Mouse (Mus musculus): Measurements from ENCODE around the gene Ly6g. TPM values are rescaled to one million over a fixed set of nuclear protein-coding genes. Genes with fewer than 3 reads are reported as not detected.
"Not testable (repeated sequence)": the region's sequence is repeated elsewhere in the genome, so short reads cannot be mapped to it uniquely, and the experiment has no call there.

Gene Ly6g
- not detected in 2 replicates for polyA plus RNA-seq (2012; rRNA removed)

DNA sequence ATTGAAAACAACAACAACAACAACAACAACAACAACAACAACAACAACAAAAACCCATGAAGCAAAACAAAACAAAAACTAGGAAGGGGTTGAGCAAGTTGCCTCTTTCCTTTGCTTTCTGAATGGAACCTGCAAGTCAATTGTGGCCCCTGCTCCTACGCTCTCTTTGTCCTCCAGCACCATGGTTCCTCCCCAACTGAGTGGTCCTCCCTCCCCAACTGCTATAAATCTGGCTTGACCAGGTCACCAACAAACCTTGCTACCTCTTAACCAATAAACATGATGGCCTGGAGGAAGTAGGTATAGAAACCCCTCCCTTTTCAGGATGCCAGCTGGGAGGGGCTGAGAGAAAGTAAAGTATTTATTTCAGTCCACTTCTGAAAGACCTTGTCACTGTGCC, at the start of gene Ly6g:
Gene Ly6g (plus strand): TSS at position 301 of the 400 bp plus-strand sequence.
- Histone ChIP-seq H3K4me3 (ENCODE audit: insufficient read depth, low read length) (no peak within 1 kb of the TSS), H3K27ac (ENCODE audit: insufficient read depth, low read length) (no peak within 1 kb of the TSS), H3K4me1 (ENCODE audit: control insufficient read depth, insufficient read depth, low read length) (no peaks in the 10 kb centered on the region)
- TF ChIP-seq CTCF (IDR thresholded peaks at IDR 0.05; ENCODE audit: extremely low read depth, insufficient read depth, low read length): no peak
- TF ChIP-seq POLR2A (IDR thresholded peaks at IDR 0.05; ENCODE audit: extremely low read depth, insufficient read depth, low read length): no peak

DNA sequence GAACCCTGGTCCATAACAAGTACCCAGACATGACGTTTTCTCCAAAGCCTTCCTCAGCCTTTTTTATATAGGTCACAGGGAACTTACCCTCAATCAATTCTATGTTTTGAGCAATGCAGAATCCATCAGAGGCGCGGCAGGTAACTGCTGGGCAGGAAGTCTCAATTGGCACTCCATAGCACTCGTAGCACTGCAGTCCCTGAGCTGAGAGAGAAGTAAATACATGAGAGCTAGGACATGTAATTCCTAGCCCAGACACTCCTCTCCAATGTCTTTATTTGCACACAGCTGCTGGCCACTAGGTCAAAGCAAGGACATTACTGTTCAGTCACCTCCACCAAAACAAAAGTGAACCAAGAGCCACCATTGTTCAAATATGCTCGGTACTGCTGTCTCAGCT, 44.6 kb upstream of the Ly6g start:
- not testable (repeated sequence) for H3K4me3 ChIP-seq (ENCODE audit: insufficient read depth, low read length); H3K27ac ChIP-seq (ENCODE audit: insufficient read depth, low read length); H3K4me1 ChIP-seq (ENCODE audit: control insufficient read depth, insufficient read depth, low read length)

DNA sequence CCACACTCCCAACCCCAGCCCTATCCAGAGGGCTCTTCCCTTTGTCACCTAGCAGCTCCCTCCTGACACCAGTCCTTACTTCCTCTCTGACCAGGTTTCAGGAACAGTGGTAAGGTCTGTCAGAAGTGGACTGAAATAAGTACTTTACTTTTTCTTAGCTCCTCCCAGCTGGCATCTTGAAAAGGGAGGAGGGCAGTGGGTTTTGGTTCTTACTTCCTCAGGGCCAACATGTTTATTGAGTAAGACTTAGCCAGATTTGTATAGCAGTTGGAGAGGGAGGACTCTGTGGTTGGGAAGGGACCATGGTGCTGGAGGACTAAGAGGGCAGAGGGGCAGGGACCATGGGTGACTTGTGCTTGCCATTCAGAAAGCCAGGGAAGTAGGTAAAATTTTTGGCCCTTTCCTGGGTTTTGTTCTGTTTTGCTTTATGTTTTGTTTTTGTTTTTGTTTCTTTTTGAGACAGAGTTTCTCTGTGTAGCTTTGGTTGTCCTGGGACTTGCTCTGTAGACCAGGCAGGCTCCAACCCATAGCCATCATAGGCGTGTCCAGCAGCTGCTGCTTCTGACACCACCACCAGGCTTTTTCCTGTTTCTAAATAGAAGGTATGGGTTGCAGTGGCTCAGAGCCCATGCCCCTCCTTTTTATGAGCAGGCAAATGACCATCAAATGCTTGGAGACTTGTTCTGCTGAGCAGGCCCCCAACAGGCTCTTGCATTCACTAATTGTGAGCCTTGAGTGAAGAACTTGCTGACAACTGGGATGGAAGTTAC, 43.0 kb upstream of the Ly6g start, which contains the start of gene Ly6c2:
Gene Ly6c2 (minus strand): TSS at position 110 of the 770 bp plus-strand sequence.
- H3K27ac ChIP-seq (ENCODE audit: insufficient read depth, low read length); H3K4me3 ChIP-seq (ENCODE audit: insufficient read depth, low read length); H3K4me1 ChIP-seq (ENCODE audit: control insufficient read depth, insufficient read depth, low read length): not testable (repeated sequence)

DNA sequence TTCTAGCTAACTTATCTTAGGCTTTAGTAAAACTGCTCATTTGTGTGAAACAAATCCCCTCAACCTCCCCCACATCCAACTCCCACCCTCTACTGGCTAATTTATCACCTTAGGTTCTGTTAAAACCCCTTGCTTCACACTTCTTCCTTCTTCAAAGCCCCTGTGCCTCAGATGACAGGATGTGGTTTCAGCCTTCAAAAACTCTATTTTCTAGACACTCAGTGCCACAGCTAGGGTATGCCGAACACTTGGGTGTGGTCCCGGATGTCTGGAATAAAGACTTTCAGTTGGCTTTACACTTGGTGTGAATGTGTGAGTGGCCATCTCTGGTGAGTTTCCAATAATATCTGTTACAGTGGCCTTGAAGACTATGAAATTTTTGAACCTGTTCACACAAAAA, 38.5 kb upstream of the Ly6g start:
- Histone ChIP-seq H3K4me3 (ENCODE audit: insufficient read depth, low read length) (no peak overlapping the region), H3K27ac (ENCODE audit: insufficient read depth, low read length) (no peak overlapping the region), H3K4me1 (ENCODE audit: control insufficient read depth, insufficient read depth, low read length) (no peaks in the 10 kb centered on the region)
- TF ChIP-seq POLR2A (IDR thresholded peaks at IDR 0.05; ENCODE audit: extremely low read depth, insufficient read depth, low read length) (no peak), CTCF (IDR thresholded peaks at IDR 0.05; ENCODE audit: extremely low read depth, insufficient read depth, low read length) (no peak)

DNA sequence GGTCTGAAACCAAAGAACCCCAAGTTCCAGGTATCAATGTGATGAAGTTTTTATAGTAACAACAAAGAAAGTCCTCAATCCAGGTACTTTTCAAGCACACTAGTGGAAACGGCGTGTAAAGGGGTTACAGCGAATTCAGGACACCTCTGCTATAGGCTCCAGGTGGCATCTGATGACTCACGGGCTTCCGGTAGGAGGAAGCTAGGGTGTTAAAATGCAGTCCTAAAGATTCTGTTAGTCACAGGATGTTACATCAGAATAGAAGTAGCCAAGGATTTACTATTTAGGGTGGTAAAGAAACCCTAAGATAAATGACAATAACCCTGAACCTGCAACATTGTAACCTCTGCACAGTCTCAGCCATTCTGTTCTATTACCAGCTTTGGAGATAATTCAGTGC, 37.6 kb upstream of the Ly6g start:
- H3K4me1 ChIP-seq (ENCODE audit: control insufficient read depth, insufficient read depth, low read length); H3K4me3 ChIP-seq (ENCODE audit: insufficient read depth, low read length); H3K27ac ChIP-seq (ENCODE audit: insufficient read depth, low read length): not testable (repeated sequence)

DNA sequence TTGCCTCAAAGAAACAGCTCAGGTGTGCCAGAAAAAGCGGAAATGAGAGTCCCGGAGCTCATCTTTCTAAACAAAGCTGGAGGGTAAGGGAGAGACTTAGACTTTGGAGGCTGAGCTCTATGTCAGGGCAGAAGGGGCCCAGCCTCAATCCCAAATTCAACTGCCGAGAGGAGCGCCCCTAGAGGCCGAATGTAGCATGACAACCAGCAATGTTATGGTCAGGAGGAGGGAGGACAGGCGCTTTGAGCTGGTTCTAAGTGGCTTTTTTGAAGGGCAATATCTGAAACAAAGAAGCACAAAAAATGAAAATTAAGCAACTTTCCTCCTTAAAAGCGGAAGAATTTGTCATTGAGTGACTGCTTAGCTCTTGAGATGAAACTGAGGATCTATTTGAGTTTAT, 36.3 kb upstream of the Ly6g start:
- not testable (repeated sequence) for H3K27ac ChIP-seq (ENCODE audit: insufficient read depth, low read length)

DNA sequence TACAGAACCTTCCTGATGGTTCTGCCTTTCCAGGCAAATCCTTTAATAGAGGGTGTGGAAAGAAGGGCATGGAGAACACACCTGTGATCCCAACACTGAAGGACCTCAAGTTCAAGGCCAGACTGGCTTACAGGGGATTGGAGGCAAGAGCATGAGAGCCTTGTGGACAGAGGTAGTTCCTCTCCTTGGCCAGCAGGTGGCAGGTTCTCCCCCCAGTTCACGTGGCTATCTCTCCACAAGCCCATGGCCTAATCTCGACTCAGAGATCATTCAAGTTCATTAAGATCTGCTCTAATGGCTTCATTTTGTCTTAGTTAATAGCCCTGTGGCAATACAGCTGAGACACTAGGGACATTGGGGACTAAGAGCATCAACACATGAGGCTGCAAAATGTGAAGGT, 35.0 kb upstream of the Ly6g start:
- Histone ChIP-seq H3K4me3 (ENCODE audit: insufficient read depth, low read length) (no peak overlapping the region), H3K4me1 (ENCODE audit: control insufficient read depth, insufficient read depth, low read length) (no peaks in the 10 kb centered on the region), H3K27ac (ENCODE audit: insufficient read depth, low read length) (no peak overlapping the region)
- TF ChIP-seq CTCF (IDR thresholded peaks at IDR 0.05; ENCODE audit: extremely low read depth, insufficient read depth, low read length) (peak; percentile 43), POLR2A (IDR thresholded peaks at IDR 0.05; ENCODE audit: extremely low read depth, insufficient read depth, low read length) (no peak)

More for the DNA sequence above, 36.3 kb upstream of the Ly6g start:
- peak; percentile 29 for TF ChIP-seq CTCF (IDR thresholded peaks at IDR 0.05; ENCODE audit: extremely low read depth, insufficient read depth, low read length)
- not testable (repeated sequence) for H3K4me3 ChIP-seq (ENCODE audit: insufficient read depth, low read length); H3K4me1 ChIP-seq (ENCODE audit: control insufficient read depth, insufficient read depth, low read length)

DNA sequence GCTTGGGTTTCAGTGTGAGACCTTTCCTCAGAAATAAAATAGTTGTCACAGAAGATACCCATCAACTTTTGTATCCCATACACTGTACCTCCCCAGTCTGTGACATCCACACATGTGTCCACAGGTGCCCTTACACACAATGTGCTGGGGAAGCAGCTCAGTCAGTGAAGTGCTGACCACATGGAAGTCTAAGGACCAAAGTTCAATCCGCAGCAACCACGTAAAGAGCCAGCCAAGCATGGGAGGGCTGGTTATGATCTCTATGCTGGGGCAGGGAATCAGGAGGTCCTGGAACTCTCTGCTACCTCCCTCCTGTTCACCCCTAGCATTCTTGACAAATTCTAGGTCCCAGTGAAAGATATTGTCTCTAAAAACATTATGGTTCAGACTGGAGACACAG, 22.7 kb upstream of the Ly6g start:
- H3K27ac ChIP-seq (ENCODE audit: insufficient read depth, low read length): not testable (repeated sequence)

DNA sequence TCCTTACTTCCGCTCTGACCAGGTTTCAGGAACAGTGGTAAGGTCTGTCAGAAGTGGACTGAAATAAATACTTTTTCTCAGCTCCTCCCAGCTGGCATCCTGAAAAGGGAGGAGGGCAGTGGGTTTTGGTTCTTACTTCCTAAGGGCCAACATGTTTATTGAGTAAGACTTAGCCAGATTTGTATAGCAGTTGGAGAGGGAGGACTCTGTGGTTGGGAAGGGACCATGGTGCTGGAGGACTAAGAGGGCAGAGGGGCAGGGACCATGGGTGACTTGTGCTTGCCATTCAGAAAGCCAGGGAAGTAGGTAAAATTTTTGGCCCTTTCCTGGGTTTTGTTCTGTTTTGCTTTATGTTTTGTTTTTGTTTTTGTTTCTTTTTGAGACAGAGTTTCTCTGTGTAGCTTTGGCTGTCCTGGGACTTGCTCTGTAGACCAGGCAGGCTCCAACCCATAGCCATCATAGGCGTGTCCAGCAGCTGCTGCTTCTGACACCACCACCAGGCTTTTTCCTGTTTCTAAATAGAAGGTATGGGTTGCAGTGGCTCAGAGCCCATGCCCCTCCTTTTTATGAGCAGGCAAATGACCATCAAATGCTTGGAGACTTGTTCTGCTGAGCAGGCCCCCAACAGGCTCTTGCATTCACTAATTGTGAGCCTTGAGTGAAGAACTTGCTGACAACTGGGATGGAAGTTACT, 19.8 kb upstream of the Ly6g start:
- not testable (repeated sequence) for H3K4me3 ChIP-seq (ENCODE audit: insufficient read depth, low read length); H3K27ac ChIP-seq (ENCODE audit: insufficient read depth, low read length); H3K4me1 ChIP-seq (ENCODE audit: control insufficient read depth, insufficient read depth, low read length)

More for the DNA sequence above, 22.7 kb upstream of the Ly6g start:
- H3K4me3 ChIP-seq (ENCODE audit: insufficient read depth, low read length); H3K4me1 ChIP-seq (ENCODE audit: control insufficient read depth, insufficient read depth, low read length): not testable (repeated sequence)

DNA sequence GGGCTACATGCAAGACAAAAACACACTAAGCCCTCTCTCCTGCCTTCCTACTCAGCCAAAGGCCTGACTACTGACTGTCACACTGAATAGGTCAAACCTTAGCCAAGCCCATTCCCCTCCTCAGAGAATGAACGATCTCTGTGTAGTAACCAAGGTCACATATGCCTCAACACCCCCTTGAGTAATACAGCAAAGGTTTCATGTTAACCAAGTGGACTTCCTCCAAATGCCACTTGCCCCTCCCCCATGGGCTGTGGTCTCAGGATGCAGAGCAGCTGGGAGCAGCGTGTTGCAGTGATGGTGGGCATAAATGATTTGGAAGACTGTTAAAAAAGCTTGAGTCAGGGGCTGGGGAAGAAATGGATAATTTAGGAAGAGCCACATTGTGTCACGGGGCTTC, 17.3 kb upstream of the Ly6g start:
- not testable (repeated sequence) for H3K4me1 ChIP-seq (ENCODE audit: control insufficient read depth, insufficient read depth, low read length); H3K27ac ChIP-seq (ENCODE audit: insufficient read depth, low read length); H3K4me3 ChIP-seq (ENCODE audit: insufficient read depth, low read length)

DNA sequence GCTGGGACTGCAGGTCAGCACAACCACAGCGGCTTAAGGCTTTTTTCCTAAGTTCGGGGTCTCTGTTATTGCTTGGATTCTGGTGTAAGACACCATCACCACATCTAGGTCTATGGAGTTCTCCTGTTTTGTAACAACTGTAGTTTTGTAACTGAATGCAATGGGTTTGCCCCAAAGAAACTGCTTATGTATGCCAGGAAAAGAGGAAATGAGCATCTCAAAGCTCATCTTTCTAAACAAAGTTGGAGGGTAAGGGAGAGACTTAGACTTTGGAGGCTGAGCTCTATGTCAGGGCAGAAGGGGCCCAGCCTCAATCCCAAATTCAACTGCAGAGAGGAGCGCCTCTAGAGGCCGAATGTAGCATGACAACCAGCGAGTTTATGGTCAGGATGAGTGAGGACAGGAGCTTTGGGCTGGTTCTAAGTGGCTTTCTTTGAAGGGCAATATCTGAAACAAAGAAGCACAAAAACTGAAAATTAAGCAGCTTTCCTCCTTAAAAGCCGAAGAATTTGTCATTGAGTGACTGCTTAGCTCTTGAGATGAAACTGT, 13.2 kb upstream of the Ly6g start:
- not testable (repeated sequence) for H3K4me3 ChIP-seq (ENCODE audit: insufficient read depth, low read length); H3K4me1 ChIP-seq (ENCODE audit: control insufficient read depth, insufficient read depth, low read length); H3K27ac ChIP-seq (ENCODE audit: insufficient read depth, low read length)
- 0 out of 2 replicates have a peak, but pooled peaks have one; percentile 17 for TF ChIP-seq CTCF (IDR thresholded peaks at IDR 0.05; ENCODE audit: extremely low read depth, insufficient read depth, low read length)

Data from cortical plate, adult 2 months (tissue).